Mouse (Mus musculus): ENCODE data around the gene Cdc40.

DNA sequence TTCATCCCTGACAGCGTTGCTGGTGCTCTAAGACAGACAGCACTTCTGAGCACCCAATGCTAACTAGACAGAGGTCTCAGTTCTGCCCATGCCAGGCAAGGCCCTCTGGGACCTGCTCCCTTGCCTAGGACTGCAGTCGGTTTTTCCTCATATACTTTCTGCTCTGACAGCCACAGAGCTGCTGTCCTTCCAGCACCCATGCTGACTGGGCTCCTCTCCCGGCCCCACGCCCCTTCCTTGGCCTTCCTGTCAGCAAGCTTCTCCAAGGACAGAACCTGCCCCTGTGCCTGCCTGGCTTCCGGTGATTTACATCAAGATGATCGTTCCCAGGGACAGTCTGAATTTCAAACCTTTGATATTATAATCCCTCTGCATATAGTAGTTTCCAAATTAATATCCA lies 37.5 kb downstream of the Cdc40 start:
- TF ChIP-seq POLR2A (IDR thresholded peaks at IDR 0.05; ENCODE audit: low read depth, low read length) (no peak), CTCF (conservative IDR thresholded peaks at IDR 0.05; ENCODE audit: insufficient read depth, insufficient read length, low read depth, low read length) (no peak)

Data from kidney, adult 2 months (tissue).